Mouse (Mus musculus): ENCODE measurements around the gene Gba.

GRCm38 (mm10) chr3:89163643-89164245, 39.0 kb upstream of the Gba start:
- TF ChIP-seq CTCF (IDR thresholded peaks at IDR 0.05; ENCODE audit: insufficient read depth, low read depth, low read length), result no peak
- TF ChIP-seq POLR2A (IDR thresholded peaks at IDR 0.05; ENCODE audit: insufficient read depth, low read depth, low read length), result no peak
